Comparison of ENCODE assay signal across 12 mouse cellular contexts in the genomic region with DNA sequence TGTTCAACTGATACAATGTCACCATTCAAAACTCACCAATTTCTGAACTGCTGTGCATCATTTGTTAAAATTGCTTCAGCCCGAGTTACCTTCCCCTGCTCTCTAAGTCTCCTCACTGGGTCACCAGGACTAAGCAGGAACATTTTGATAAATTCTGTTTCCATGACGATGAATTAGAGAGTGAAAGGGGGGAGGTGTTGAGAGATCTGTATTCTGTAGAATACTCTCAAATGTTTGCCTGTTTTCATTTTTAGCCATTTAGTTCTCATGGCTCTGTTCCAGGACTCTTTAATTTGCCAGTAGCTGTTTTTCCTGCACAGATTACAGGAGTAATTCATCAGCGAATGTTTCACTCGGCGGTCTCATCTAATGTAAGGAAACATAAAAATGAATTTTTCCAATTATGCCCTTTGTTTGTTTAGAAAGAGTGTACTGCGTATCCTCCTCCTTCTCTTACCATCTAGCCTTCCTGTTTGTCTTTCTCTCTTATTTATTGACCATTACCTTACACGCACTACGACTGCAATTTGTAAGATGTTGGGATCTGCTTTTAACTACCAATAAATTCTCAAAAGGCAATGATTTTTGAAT.
DNase-seq lines count a peak whose midpoint lies in the region; ATAC-seq lines count a peak whose summit lies in the region.
"Had no signal": no experiment of that assay in that cellular context is flagged by ENCODE, and none has a peak within 500 bp of the region (broad histone marks: within the 10 kb centered on the region; RNA-seq: fewer than 3 reads in every experiment).

No protein-coding gene starts in this region.

- H3K36me3 ChIP-seq in forebrain, embryonic 12.5 days (replicated peaks): no peaks in the 10 kb centered on the region
- no peaks in the 10 kb centered on the region for H3K36me3 ChIP-seq in hindbrain, embryonic 12.5 days
- H3K36me3 ChIP-seq in midbrain, embryonic 15.5 days (replicated peaks): no peaks in the 10 kb centered on the region
- H3K36me3 ChIP-seq: embryonic facial prominence, embryonic 13.5 days had no signal

- no peak overlapping the region for H3K4me3 ChIP-seq in forebrain, embryonic 12.5 days (replicated peaks)
- no peak overlapping the region for H3K4me3 ChIP-seq in hindbrain, embryonic 12.5 days
- H3K4me3 ChIP-seq in midbrain, embryonic 15.5 days: no peak overlapping the region
- H3K4me3 ChIP-seq: embryonic facial prominence, embryonic 13.5 days had no signal

- ATAC-seq in forebrain, embryonic 12.5 days (ENCODE audit: low FRiP score): peak; percentile 61; the same call in 1 of the 2 replicates
- peak; percentile 64; the same call in 1 of the 2 replicates for ATAC-seq in hindbrain, embryonic 12.5 days (ENCODE audit: low FRiP score)
- peak; percentile 92 for ATAC-seq in midbrain, embryonic 15.5 days (replicated peaks)

- WGBS in forebrain, embryonic 12.5 days: 58% methylated on average over 8 of the region's 8 CpGs
- WGBS in hindbrain, embryonic 12.5 days: 64% methylated on average over 8 of the region's 8 CpGs
- 54% methylated on average over 8 of the region's 8 CpGs for WGBS in midbrain, embryonic 15.5 days

- no peaks in the 10 kb centered on the region for H3K9me3 ChIP-seq in forebrain, embryonic 12.5 days
- no peaks in the 10 kb centered on the region for H3K9me3 ChIP-seq in hindbrain, embryonic 12.5 days (replicated peaks)
- H3K9me3 ChIP-seq in midbrain, embryonic 15.5 days: no peaks in the 10 kb centered on the region

- no peak overlapping the region for H3K27ac ChIP-seq in forebrain, embryonic 12.5 days
- H3K27ac ChIP-seq in hindbrain, embryonic 12.5 days: no peak overlapping the region
- H3K27ac ChIP-seq in midbrain, embryonic 15.5 days: peak overlapping the region; percentile 56
- H3K27ac ChIP-seq: embryonic facial prominence, embryonic 13.5 days had no signal

- H3K9ac ChIP-seq in forebrain, embryonic 12.5 days: no peak overlapping the region
- no peak overlapping the region for H3K9ac ChIP-seq in hindbrain, embryonic 12.5 days
- no peak overlapping the region for H3K9ac ChIP-seq in midbrain, embryonic 15.5 days
- H3K9ac ChIP-seq: embryonic facial prominence, embryonic 13.5 days had no signal

- H3K4me2 ChIP-seq in forebrain, embryonic 12.5 days: no peak overlapping the region
- no peak overlapping the region for H3K4me2 ChIP-seq in hindbrain, embryonic 12.5 days (replicated peaks)
- H3K4me2 ChIP-seq in midbrain, embryonic 15.5 days: peak overlapping the region; percentile 14; the same call in 1 of the 2 replicates
- H3K4me2 ChIP-seq: embryonic facial prominence, embryonic 13.5 days had no signal

- peaks cover 10% of the 10 kb centered on the region for H3K4me1 ChIP-seq in forebrain, embryonic 12.5 days
- H3K4me1 ChIP-seq in hindbrain, embryonic 12.5 days: peaks cover 8% of the 10 kb centered on the region; the same call in 1 of the 2 replicates
- H3K4me1 ChIP-seq in midbrain, embryonic 15.5 days: peaks cover 13% of the 10 kb centered on the region; the same call in 1 of the 2 replicates

- DNase-seq in layer of hippocampus, adult 9-10 months (ENCODE audit: low spot score): peak; percentile 59
- DNase-seq in layer of hippocampus, adult 8-10 months (ENCODE audit: low spot score in 2 of 2): no peak
- DNase-seq in gastrocnemius, postnatal 10 days: no peak
- no peak for DNase-seq in testis, postnatal 10 days (ENCODE audit: low spot score)
- DNase-seq: adrenal gland, postnatal 10 days; cerebellum, adult 18-20 months; kidney, postnatal 10 days had no signal

- H3K27me3 ChIP-seq in forebrain, embryonic 12.5 days: no peaks in the 10 kb centered on the region
- H3K27me3 ChIP-seq in hindbrain, embryonic 12.5 days: no peaks in the 10 kb centered on the region
- H3K27me3 ChIP-seq in midbrain, embryonic 15.5 days (replicated peaks): no peaks in the 10 kb centered on the region
- H3K27me3 ChIP-seq: CH12.LX; embryonic facial prominence, embryonic 13.5 days had no signal
